Mouse (Mus musculus) macrophage (primary cell): ENCODE results near the gene Zbtb49. TPM values are rescaled to one million over a fixed set of nuclear protein-coding genes. Genes with fewer than 3 reads are reported as not detected.
A peak's percentile ranks its signal among the peaks of the same experiment; 100 is the strongest.

ENCODE experiments used
- H3K27ac ChIP-seq: fragments of 350-480 bp; formaldehyde crosslinking; 2 replicates; pipeline ENCODE4 v1.9.0; 2021
- H3K36me3 ChIP-seq: fragments of 350-480 bp; formaldehyde crosslinking; 2 replicates; pipeline ENCODE4 v1.9.0; 2021; ENCODE audit errors: inconsistent target
- H3K4me3 ChIP-seq: fragments of 350-480 bp; formaldehyde crosslinking; 2 replicates; pipeline ENCODE4 v1.9.0; 2021; ENCODE audit errors: inconsistent target
- H3K79me2 ChIP-seq: fragments of 350-480 bp; formaldehyde crosslinking; 2 replicates; pipeline ENCODE4 v1.9.0; 2021; ENCODE audit errors: inconsistent target
- WGBS: methylation state at CpG from one replicate; pipeline ENCODE4 v1.1.7; 2026; ENCODE audit warnings: inconsistent platforms; ENCODE audit not compliant: missing documents; 5-methylcytosine and 5-hydroxymethylcytosine counted together
- polyA plus RNA-seq: library from polyadenylated mRNA; stranded (reverse); fragments of 250-400 nt; gene quantifications from 3 replicates; pipeline ENCODE4 v1.2.4, GENCODE M21; 2018; ENCODE audit warnings: inconsistent platforms
- total RNA-seq, 78 experiments: library from RNA; depleted of rRNA; stranded (reverse); fragments of 250-400 nt; gene quantifications; 1 replicate in 9 of 78; 2 replicates in 24 of 78; 3 replicates in 43 of 78; 4 replicates in 2 of 78; pipeline ENCODE4 v1.2.4; 2018; ENCODE audit warnings: inconsistent platforms in 56 of 78

Gene Zbtb49
- total RNA-seq (2018; cell fraction: chromatin; rRNA removed) = 10 to 100 TPM in 24 of 26 experiments, 1 to 10 TPM in 2; 9.5 to 54.6 (median 32.6) TPM
- total RNA-seq (2018; cell fraction: cytosol; rRNA removed) = 1 to 10 TPM in 25 of 26 experiments, under 1 TPM in 1; 0.85 to 5.5 (median 2.8) TPM
- 10 to 100 TPM in 19 of 26 experiments, 1 to 10 TPM in 7; 7.3 to 32.6 (median 18.4) TPM for total RNA-seq (2018; cell fraction: nucleus; rRNA removed)
- 2.4 to 4.7 TPM (median 2.9 TPM) in 3 replicates for polyA plus RNA-seq

- peak within 1 kb of the TSS; percentile 22; the same call in 1 of the 2 replicates for H3K27ac ChIP-seq
- under 1% methylated on average over 54 of the region's 55 CpGs for WGBS
- peak within 1 kb of the TSS; percentile 92 for H3K4me3 ChIP-seq
- H3K79me2 ChIP-seq = peaks cover 57% of the 10 kb centered on the region
- H3K36me3 ChIP-seq = peaks cover 4% of the 10 kb centered on the region; the same call in 1 of the 2 replicates
Measured at GRCm38 (mm10) chr5:38220328-38220912, at the start of gene Zbtb49, which contains the start of gene Lyar. TSS of gene Zbtb49 (minus strand) at chr5:38220457. TSS of gene Lyar (plus strand) at chr5:38220470.

GRCm38 (mm10) chr5:38260107-38260682 lies 39.9 kb upstream of the Zbtb49 start, which contains the start of gene Tmem128:
TSS of gene Tmem128 (plus strand) at chr5:38260185.
- H3K79me2 ChIP-seq = peaks cover 22% of the 10 kb centered on the region
- H3K27ac ChIP-seq = peak within 1 kb of the TSS; percentile 71
- WGBS = under 1% methylated on average over 40 of the region's 40 CpGs
- peak within 1 kb of the TSS; percentile 89 for H3K4me3 ChIP-seq
- peaks cover 30% of the 10 kb centered on the region; the same call in 1 of the 2 replicates for H3K36me3 ChIP-seq

GRCm38 (mm10) chr5:38259455-38260106 lies 39.3 kb upstream of the Zbtb49 start:
- H3K27ac ChIP-seq = peak overlapping the region; percentile 71
- H3K4me3 ChIP-seq = peak overlapping the region; percentile 89
- H3K36me3 ChIP-seq = peaks cover 24% of the 10 kb centered on the region; the same call in 1 of the 2 replicates
- peaks cover 22% of the 10 kb centered on the region for H3K79me2 ChIP-seq
- WGBS = 45% methylated on average over 8 of the region's 9 CpGs

DNA sequence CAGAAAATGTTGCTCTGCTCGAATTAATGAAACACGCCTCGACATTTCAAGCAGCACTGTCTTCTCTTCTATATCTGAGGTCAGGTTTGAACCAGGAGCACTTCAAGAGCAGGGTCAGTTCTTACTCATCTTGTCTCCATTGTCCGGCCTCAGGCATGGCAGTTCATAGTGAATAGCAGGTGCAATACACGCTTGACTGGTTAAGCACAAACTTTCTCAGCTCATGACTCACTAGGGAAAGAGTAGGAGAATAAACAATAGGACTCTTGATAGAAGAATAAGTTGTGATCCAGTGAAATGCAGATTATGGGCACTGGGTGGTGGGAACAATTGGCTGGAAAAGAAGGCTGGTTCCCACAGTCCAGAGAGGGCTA lies 38.5 kb upstream of the Zbtb49 start:
- WGBS = 96% methylated on average over 5 of the region's 5 CpGs
- peaks cover 22% of the 10 kb centered on the region for H3K79me2 ChIP-seq
- no peak overlapping the region for H3K27ac ChIP-seq
- H3K36me3 ChIP-seq = peaks cover 16% of the 10 kb centered on the region; the same call in 1 of the 2 replicates
- no peak overlapping the region for H3K4me3 ChIP-seq

- peaks cover 11% of the 10 kb centered on the region; the same call in 1 of the 2 replicates for H3K36me3 ChIP-seq
- H3K27ac ChIP-seq = no peak overlapping the region
- peaks cover 22% of the 10 kb centered on the region for H3K79me2 ChIP-seq
- WGBS = 92% methylated on average over 8 of the region's 8 CpGs
- no peak overlapping the region for H3K4me3 ChIP-seq
Measured at GRCm38 (mm10) chr5:38258034-38258772, 37.9 kb upstream of the Zbtb49 start.

GRCm38 (mm10) chr5:38256551-38256950 lies 36.3 kb upstream of the Zbtb49 start:
- Histone ChIP-seq H3K79me2 (peaks cover 13% of the 10 kb centered on the region), H3K4me3 (no peak overlapping the region), H3K36me3 (no peaks in the 10 kb centered on the region), H3K27ac (no peak overlapping the region)
- WGBS = 90% methylated on average over 1 of the region's 1 CpGs

DNA sequence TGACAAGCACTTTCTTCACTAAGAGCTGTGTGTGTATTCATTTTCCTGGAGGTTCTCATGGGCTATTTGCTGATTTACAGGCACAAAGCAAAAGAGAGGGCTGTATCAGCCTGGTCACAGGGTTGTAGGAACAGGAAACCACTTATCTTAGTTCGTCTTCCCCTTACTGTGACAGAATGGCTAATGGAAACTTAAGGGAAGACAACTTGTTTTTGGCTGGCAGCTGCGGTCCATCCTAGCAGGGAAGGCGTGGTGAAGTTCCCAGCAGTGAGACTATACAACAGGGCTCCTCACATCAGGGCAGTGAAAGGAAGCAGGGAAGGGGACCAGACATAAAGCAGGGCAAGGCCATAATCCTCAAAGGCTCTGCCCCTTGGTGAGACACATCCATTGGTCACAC lies 35.4 kb upstream of the Zbtb49 start:
- WGBS = 15% methylated on average over 3 of the region's 3 CpGs
- Histone ChIP-seq H3K79me2 (peaks cover 4% of the 10 kb centered on the region), H3K4me3 (no peak overlapping the region), H3K27ac (no peak overlapping the region), H3K36me3 (no peaks in the 10 kb centered on the region)

DNA sequence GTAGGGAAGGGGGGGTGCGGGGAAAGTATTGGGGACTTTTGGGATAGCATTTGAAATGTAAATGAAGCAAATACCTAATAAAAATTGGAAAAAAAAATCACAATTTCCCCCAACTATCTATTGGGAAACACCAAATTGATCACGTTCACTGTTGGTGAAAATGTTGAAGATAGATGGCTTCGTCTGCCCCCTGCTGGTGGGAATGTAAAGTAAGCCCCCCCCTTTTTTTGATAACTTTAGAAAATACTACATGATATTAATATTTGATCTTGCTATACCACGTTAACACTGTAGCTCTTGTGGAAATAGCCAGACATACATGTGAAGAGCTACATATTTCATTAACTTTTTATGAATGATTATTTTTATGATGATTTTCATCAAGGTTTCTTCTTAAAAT lies 34.9 kb upstream of the Zbtb49 start:
- 41% methylated on average over 4 of the region's 4 CpGs for WGBS
- no peak overlapping the region for H3K4me3 ChIP-seq
- no peak overlapping the region for H3K27ac ChIP-seq
- no peaks in the 10 kb centered on the region; the same call in 1 of the 2 replicates for H3K79me2 ChIP-seq
- no peaks in the 10 kb centered on the region for H3K36me3 ChIP-seq

DNA sequence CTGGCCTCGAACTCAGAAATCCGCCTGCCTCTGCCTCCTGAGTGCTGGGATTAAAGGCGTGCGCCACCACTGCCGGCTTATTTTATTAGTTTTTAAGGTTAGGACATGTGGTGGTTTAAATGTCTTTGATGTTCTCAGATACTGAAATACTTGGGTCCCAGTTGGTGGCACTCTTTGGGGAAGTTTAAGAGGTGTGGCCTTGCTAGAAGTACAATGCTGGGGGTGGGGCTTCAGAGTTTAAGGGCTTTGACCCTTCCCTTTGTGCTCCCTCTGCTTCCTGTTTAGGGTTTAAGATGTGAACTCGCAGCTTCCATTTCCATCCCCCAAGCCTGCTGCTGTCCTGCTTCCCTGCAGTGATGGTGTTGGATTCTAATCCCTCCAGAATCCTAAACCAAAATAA lies 21.7 kb upstream of the Zbtb49 start:
- no peaks in the 10 kb centered on the region for H3K36me3 ChIP-seq
- WGBS = 90% methylated on average over 6 of the region's 6 CpGs
- H3K4me3 ChIP-seq = no peak overlapping the region
- no peaks in the 10 kb centered on the region for H3K79me2 ChIP-seq
- no peak overlapping the region for H3K27ac ChIP-seq

DNA sequence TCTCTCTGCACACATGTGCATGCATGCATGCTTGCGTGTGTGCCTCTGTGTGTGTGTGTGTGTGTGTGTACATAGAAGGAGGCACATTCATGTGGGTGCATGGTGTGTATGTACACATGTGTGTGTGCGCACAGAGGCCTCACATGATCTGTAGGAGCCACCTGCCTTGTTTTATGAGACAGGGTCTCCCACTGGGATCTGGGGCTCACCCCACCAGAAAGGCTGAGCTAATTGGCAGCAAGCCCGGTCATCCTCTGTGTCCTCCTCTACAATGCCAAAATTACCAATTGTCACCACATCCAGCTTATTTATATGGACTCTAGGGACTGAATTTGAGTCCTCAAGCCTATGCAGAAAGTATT lies 21.2 kb upstream of the Zbtb49 start:
- Histone ChIP-seq H3K79me2 (no peaks in the 10 kb centered on the region), H3K4me3 (no peak overlapping the region), H3K36me3 (no peaks in the 10 kb centered on the region), H3K27ac (no peak overlapping the region)
- 97% methylated on average over 3 of the region's 3 CpGs for WGBS

GRCm38 (mm10) chr5:38240727-38241472 lies 20.6 kb upstream of the Zbtb49 start:
- no peaks in the 10 kb centered on the region for H3K79me2 ChIP-seq
- 84% methylated on average over 5 of the region's 5 CpGs for WGBS
- no peak overlapping the region for H3K27ac ChIP-seq

DNA sequence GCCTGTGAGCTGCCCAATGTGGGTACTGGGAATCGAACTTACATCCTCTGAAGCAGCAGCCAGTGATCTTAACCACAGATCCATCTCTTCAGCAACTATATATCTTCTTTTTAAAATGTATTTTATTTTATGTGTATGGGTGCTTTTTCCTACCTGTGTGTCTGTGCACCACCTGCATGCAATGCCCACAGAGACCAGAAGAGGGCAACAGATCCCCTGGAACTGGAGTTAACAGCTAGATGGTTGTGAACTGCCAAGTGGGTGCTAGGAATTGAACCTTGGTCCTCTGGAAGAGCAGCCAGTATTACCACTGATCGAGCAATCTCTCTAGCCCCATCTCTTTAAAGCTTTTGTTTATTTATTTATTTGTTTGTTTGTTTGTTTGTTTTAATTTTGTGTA lies 16.4 kb upstream of the Zbtb49 start:
- 88% methylated on average over 2 of the region's 2 CpGs for WGBS
- Histone ChIP-seq H3K27ac (no peak overlapping the region), H3K4me3 (no peak overlapping the region), H3K36me3 (peaks cover 8% of the 10 kb centered on the region; the same call in 1 of the 2 replicates), H3K79me2 (no peaks in the 10 kb centered on the region)

More at GRCm38 (mm10) chr5:38240727-38241472, 20.6 kb upstream of the Zbtb49 start:
- Histone ChIP-seq H3K36me3 (no peaks in the 10 kb centered on the region), H3K4me3 (no peak overlapping the region)

DNA sequence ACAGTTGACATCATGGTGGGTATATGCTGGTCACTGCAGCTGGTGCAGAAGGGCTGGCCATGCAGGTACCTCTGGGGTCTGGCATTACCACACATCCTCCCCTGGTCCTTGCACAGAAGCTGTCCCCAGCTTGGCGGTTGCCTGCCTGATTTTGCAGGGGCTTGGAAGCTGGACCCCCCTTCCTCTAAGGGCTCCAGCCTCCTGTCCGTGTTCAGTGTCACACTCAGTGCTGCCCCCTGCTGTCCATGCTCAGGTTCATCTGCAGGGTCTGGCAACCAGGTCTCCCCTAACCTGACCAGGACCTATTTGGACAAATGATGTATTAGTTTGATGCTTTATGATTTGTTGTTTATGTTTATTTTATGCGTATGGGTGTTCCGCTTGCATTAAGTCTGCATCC lies 15.2 kb upstream of the Zbtb49 start:
- no peaks in the 10 kb centered on the region for H3K79me2 ChIP-seq
- WGBS = 67% methylated on average over 4 of the region's 4 CpGs
- peaks cover 9% of the 10 kb centered on the region; the same call in 1 of the 2 replicates for H3K36me3 ChIP-seq
- no peak overlapping the region for H3K4me3 ChIP-seq
- no peak overlapping the region for H3K27ac ChIP-seq
